Mouse (Mus musculus): ENCODE results near the gene Msh4.
A peak's percentile ranks its signal among the peaks of the same experiment; 100 is the strongest.
"Not testable (repeated sequence)": the region's sequence is repeated elsewhere in the genome, so short reads cannot be mapped to it uniquely, and the experiment has no call there.

The Msh4 gene

GRCm38 (mm10) chr3:153911197-153911881, 5.4 kb upstream of the Msh4 start:
- DNase-seq (ENCODE audit: low read depth): peak; percentile 33

GRCm38 (mm10) chr3:153910489-153910888, 4.6 kb upstream of the Msh4 start:
- DNase-seq (ENCODE audit: low read depth): peak; percentile 12

DNA sequence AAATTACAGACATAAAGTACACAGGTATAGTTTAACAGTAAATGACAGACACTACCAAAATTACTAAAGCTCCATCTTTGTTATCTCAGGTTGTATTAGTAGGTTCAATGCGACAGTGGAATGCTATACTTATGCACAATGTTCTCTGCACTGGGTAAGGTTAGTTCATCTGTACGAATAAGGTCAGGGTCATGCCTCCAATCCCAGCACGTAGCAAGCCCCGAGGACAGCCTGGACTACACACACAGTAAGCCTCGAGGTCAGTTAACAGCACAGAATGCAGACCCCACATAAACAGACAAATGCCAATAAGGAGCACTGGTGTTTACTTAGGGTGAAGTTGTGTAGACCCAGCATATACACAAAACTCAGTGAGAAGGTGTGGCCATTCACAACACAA, 3.0 kb upstream of the Msh4 start:
- DNase-seq (ENCODE audit: low read depth): no peak

DNA sequence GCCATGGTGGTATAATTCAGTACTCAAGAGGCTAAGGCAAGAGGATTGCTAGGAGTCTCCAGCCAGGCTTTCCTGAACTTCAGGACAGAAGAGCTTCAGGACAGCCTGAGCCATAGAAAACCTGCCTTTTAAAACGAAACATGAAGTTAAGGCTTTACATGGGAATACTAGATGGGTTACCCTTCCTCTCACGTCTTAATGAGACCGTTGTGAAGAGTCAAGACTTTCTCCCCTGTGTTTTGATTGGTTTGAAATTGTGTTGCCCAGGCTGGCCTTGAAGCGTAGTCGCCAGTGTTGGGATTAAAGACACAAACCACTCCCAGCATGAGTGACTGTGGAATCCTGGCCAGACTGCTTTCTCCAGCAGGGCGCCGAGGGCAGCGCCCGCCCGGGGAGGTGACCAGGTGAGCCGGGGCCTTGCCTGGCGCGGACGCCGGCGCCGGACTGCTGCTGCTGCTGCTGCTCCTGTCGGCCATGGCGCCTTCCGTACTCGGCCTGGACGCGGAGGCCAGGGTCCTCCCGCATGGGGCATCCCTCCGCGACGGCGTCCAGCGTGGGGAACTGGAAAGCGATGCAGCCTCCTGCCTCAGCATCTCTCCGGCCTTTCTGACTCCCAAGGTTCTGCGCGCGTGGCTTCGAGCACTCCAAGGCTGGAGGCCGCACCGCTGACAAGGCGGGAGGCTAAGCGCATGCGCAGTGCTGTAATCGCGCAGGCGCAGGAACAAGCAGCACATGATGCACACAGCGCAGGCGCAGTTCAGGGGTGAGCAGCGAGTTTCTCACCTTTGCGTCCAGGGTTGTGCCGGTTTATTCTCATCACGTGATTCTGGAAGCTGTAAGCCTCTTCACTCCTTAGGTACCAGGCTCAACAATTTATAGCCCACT, 445 bp downstream of the Msh4 start:
- DNase-seq (ENCODE audit: low read depth): no peak

DNA sequence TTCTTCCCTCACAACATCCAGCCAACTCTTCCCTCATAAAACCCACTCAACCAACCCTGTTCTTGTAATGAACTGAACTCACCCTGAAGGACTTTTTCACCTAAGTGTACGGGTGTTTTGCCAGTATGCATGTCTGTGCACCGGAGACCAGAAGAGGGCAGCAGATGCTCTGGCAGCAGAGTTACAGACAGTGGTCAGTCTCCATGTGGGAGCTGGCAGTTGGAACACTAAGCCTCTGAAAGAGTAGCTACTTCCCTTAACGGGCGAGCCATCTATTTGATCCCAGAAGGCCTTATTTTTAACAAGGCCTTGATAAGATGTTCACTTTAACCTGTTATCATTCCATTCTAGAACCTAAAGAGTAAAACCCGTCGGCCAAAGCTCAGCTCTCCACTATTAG, 1.4 kb downstream of the Msh4 start:
- DNase-seq (ENCODE audit: low read depth): peak; percentile 77

DNA sequence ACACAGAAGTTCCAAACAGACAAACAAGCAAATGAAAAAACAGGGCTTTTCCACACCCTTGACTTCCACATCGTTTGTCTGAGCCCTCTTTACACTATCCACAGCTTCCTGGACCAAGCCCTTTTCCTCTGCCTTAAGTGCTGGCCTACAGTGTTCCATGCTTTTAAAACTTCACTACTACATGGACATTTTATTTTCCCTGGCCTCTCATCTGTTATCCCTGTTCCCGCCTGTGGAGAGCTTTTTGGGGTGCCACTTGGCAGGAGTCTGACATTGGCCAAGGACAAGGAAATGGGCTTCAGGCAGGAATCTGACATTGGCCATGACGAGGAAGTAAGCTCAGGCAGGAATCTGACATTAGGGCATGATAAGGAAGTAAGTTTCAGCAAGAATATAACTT, 3.3 kb downstream of the Msh4 start:
- no peak for DNase-seq (ENCODE audit: low read depth)

DNA sequence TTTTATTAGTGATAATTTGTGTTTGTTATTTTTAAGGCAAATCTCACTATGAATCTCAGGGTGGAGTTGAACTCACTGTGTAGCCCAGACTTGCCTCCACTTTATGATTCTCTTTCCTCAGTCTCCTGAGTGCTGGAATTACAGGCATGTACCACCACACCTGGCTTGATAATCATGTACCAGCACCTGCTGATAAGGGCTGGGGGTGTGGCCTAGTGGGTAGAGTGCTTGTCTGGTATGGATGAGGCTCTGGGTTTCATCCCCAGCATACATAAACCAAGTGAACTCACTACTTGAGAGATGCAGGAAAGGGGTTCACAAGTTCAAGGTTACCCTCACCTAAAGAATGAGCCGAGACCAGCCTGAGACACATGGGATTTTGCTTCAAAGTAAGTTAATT, 4.0 kb downstream of the Msh4 start:
- DNase-seq (ENCODE audit: low read depth): no peak

GRCm38 (mm10) chr3:153897216-153897615, 8.7 kb downstream of the Msh4 start:
- DNase-seq (ENCODE audit: low read depth): peak; percentile 69

DNA sequence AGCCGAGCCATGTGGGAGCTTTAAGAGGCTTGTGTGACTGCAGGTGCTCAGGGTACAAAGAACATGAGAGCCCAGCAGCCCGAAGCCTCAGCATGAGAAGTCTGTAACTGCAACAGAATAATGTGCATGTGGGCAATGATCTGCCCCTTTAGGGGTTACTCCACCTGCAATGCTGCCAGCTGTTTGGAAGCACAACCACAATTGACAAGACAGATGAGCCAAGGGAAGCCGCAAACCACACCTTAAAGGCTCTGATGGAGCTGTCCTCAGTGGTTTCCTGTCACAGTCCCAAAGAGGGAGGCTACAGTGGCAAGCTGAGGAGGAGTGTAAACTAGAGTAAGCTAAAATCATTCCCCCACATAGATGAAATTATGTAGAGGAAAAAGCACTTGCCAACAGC, 10.5 kb downstream of the Msh4 start:
- peak; percentile 68 for DNase-seq (ENCODE audit: low read depth)

- no peak for DNase-seq (ENCODE audit: low read depth)
These were observed 16.7 kb downstream of the Msh4 start for GRCm38 (mm10) chr3:153889188-153889781.

- DNase-seq (ENCODE audit: low read depth): no peak
These were observed 17.8 kb downstream of the Msh4 start for GRCm38 (mm10) chr3:153888141-153888540.

DNA sequence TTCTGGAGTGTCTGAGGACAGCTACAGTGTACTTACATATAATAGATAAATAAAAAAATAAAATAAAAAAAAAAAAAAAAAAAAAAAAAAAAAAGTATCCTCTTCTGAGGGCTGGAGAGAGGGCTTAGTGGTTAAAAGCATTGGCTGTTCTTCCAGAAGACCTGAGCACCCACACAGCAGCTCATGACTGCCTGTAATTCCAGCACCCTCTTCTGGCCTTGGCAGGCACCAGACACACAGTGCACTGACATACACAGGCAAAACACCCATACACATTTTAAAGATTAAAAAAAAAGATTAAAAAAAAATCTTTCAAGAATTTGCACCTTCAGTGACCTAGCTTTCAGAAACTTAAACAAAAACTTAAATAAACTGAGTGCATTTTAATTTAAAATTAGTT, 19.6 kb downstream of the Msh4 start:
- peak; percentile 46 for DNase-seq (ENCODE audit: low read depth)

DNA sequence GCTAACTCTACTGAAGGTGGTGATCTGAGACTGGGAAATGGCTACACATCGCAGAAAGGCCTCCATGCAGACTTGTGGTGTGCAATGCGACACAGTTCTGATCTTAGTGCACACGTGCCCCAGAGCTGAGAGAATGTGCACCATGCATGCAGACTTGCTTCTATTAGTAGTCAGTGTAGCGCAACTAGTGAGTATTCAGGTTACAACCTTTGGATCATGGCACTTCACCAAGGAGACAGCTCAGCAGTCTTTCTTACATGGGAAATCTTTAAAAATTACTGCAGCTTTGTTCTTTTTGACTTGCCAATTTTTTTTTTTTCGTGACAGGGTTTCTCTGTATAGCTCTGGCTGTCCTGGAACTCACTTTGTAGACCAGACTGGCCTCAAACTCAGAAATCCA, 34.5 kb downstream of the Msh4 start:
- no peak for DNase-seq (ENCODE audit: low read depth)

DNA sequence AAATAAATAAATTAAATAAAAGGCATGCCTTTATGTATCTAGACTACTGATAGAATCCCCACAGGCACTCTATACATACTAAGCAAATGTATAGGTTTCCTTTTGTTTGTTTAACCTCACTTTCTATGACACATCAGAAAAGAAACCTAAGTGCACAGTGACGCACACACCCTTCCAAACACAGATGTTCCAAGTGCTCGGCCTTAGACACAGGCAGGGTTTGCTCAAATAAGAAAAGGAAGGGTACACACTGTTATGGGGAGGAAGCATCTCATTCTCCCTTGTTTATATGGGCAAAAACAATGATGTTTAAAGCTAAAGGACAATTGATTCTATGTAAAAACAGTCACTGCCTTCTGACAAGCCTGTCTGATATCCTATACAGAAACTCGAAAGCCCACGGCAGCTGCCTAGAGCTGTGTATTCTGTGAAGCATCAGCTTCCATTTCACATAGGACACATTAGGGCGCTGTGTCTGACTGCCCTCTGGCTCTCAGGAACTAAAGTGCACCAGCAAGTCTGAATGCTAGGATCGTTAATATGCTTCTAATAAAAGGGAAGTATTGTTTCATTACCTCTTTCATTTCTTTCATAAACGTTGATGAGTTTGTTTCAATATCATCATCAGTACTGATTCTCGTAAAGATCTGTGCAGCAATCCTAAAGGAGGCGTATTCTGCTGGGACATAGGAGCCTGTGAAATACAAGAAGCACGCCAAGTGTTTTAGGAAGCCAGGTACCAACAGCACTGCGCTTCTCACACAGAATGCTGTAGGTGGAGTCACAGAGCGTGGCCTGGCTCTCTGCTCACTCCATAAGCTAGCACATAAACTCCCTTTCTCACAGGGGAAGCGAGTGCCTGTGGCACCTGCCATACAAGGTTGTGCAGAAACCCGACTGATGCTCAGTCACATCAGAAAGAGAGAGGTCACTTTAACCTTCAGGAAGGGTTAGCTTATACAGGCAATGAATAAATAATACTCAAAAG, 38.5 kb downstream of the Msh4 start:
- DNase-seq (ENCODE audit: low read depth): no peak

- peak; percentile 42 for DNase-seq (ENCODE audit: low read depth)
These were observed 41.1 kb downstream of the Msh4 start for GRCm38 (mm10) chr3:153864636-153865429.

DNA sequence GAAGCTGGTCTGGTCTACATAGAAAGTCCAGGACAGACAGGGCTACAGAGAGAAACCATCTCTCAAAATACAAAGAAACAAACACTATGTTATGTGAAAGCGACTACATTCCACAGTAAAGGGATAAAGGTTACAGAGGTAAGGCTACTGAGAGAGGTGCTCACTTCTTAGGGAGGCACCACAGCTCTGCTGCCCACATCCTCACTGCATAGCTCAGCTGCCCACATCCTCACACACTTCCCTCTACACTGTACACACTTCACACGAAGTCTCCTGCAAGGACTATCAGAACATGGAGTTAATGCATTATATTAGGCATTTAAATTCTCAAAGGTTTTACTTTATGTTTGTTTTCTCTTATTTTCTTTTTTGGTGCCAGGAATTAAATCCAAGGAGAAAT, 42.1 kb downstream of the Msh4 start:
- DNase-seq (ENCODE audit: low read depth): peak; percentile 34

- not testable (repeated sequence) for DNase-seq (ENCODE audit: low read depth)
These were observed 45.5 kb downstream of the Msh4 start for GRCm38 (mm10) chr3:153860392-153860791.

DNA sequence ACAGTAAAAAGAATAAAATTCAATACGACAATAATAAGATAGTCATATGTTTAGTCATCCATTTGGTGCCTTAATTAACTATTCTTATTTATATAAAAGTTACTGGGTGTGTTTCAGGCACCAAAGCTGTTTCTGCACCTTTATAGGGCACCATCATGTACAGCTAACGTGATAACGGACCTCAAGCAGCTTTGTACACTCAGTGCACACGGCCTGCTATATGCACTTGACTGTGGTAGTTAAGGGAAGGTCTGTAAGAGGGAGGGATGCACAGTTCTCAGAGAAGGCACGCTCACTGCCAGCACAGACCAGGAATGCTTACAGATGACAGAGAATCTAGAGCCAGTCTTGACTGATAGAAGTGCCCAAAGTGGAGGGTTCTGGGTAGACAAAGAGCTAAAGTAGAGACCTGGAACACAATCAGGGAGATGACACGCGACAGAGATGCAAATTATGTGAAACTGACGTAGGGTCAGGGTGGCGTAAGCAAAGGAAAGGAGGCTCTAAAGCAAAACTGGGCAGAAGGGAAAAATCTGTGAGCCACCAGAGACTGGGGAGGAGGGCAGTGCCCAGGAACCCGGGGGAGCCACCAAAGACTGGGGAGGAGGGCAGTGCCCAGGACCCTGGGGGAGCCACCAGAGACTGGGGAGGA, 47.5 kb downstream of the Msh4 start:
- DNase-seq (ENCODE audit: low read depth): no peak

- DNase-seq (ENCODE audit: low read depth): no peak
These were observed 53.7 kb downstream of the Msh4 start for GRCm38 (mm10) chr3:153852266-153852665.

DNA sequence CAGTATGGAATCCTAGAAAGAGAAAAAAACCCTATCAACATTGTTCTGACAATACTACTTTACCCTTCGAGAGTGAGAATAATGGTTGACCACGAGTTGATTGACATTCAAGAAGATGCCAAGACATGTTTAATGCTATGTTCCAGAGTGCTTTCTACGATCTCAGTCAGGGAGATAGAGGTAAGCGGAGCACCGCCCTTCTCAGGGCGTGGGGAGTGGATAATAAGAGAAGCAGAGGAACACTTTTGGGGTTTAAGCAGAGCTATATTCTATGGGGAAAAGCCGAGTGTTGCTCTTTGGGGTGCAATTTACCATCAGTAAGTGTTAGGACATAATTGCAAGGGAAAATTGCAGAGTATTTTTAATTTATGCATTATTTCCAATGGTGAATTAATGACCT, 55.2 kb downstream of the Msh4 start:
- no peak for DNase-seq (ENCODE audit: low read depth)
